Mouse (Mus musculus) myocyte (in vitro differentiated cells): Measurements from ENCODE around the gene Spdl1.

Source experiments
- MAX ChIP-seq: IDR thresholded peaks from one replicate; pipeline ENCODE4 v1.6.1; 2011; ENCODE audit warnings: low read depth, mild to moderate bottlenecking, control low read depth
- POLR2A ChIP-seq: IDR thresholded peaks from one replicate; pipeline ENCODE4 v1.6.1; 2011; ENCODE audit warnings: low read depth, mild to moderate bottlenecking, control low read depth, moderate library complexity; ENCODE audit not compliant: insufficient read length
- POLR2AphosphoS2 ChIP-seq: IDR thresholded peaks from one replicate; pipeline ENCODE4 v1.6.1; 2011; ENCODE audit warnings: low read depth, control low read depth; ENCODE audit not compliant: insufficient read length
- TCF12 ChIP-seq: IDR thresholded peaks from one replicate; pipeline ENCODE4 v1.6.1; 2011; ENCODE audit warnings: mild to moderate bottlenecking, control low read depth; ENCODE audit not compliant: poor library complexity, insufficient read depth, severe bottlenecking
- USF1 ChIP-seq: IDR thresholded peaks from one replicate; pipeline ENCODE4 v1.6.1; 2011; ENCODE audit warnings: low read depth, mild to moderate bottlenecking, control low read depth, moderate library complexity

DNA sequence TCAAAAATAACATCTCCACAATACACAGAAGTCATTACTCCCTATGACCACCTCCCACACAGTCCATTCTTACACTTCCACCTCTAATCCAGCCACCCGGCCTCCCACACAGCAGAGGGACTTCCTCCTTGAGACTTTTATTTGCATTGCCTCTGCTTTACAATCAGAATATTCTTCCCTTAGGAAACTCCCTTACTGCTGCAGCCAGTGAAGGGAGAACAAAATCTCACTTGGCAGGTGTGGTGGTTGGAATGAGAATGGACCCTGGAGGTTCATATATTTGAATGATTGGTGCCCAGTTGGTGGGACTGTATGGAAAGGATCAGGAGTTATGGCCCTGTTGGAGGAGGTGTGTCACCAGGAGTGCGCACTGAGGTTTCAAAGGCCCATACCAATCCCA is 57.4 kb downstream of the Spdl1 start:
- TF ChIP-seq POLR2A (no peak), USF1 (no peak), POLR2AphosphoS2 (no peak), MAX (no peak), TCF12 (no peak)
